In the genomic region with DNA sequence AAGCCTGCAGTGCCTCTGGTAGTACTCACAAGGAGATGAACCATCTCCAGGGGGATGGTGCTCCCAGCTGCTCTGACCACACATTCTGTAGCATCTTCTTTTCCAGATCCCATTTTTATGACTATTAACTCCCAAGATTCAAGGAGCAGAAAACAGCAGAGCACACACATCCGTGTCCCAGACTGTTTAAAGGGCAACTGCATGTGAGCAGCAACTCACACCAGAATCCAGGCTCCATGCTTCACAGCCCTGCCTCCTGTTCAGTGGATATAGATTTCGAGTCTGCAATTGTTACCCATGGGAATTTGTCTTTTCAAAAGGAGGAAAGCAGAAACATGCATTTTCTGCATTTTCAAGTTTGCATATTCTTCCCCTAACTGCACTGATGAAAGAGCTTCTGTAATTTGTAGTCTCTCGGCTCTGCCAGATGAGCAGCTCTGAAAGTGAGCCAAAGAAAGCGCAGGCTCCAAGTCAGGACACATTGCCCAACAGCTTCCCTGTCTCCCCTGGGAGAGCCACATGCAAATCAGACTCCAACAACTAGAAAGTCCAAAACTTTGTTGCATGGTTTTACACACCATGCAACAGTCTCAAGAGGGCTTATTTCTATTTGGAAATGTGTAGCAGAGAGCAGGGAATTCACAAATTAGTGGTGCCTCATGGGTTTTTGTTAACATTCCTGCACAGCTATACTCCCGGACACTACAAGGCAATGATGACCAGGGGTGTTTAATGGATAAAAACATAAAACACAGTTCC, we compare ENCODE assay signal across 8 mouse cellular contexts.
DNase-seq lines count a peak whose midpoint lies in the region; ATAC-seq and TF ChIP-seq lines count a peak whose summit lies in the region.

No protein-coding gene starts in this region.

- H3K27me3 ChIP-seq in hindbrain, postnatal 0 days (ENCODE audit: insufficient read depth, low read length): no peaks in the 10 kb centered on the region
- H3K27me3 ChIP-seq in intestine, embryonic 16.5 days (replicated peaks; ENCODE audit: control insufficient read depth, insufficient read depth, low read length): no peaks in the 10 kb centered on the region

- H3K36me3 ChIP-seq in hindbrain, postnatal 0 days (ENCODE audit: insufficient read depth, low read length): no peaks in the 10 kb centered on the region
- H3K36me3 ChIP-seq in intestine, embryonic 16.5 days (ENCODE audit: control insufficient read depth, insufficient read depth, low read length): no peaks in the 10 kb centered on the region

- WGBS in hindbrain, postnatal 0 days: 32% methylated on average over 5 of the region's 5 CpGs
- WGBS in intestine, embryonic 16.5 days: 43% methylated on average over 5 of the region's 5 CpGs

- no peak for DNase-seq in frontal cortex, postnatal 10 days (ENCODE audit: low spot score in 2 of 2)
- DNase-seq in 3134 (ENCODE audit: extremely low read depth, insufficient read length, low spot score): peak; percentile 42
- peak; percentile 50 for DNase-seq in brain, adult 2 months (ENCODE audit: low read depth, low spot score)
- peak; percentile 69 for DNase-seq in hindbrain, postnatal 0 days (ENCODE audit: low spot score)
- DNase-seq in mesoderm, embryonic 11.5 days (ENCODE audit: low read depth, low spot score): peak; percentile 11

- no peaks in the 10 kb centered on the region for H3K9me3 ChIP-seq in hindbrain, postnatal 0 days (ENCODE audit: low read length)
- no peaks in the 10 kb centered on the region for H3K9me3 ChIP-seq in intestine, embryonic 16.5 days (ENCODE audit: control insufficient read depth, low read length)

- peaks cover 7% of the 10 kb centered on the region; the same call in 1 of the 2 replicates for H3K4me1 ChIP-seq in hindbrain, postnatal 0 days (ENCODE audit: insufficient read depth, low read length)
- H3K4me1 ChIP-seq in intestine, embryonic 16.5 days (ENCODE audit: control insufficient read depth, insufficient read depth, low read length): peaks cover 9% of the 10 kb centered on the region

- ATAC-seq in frontal cortex, adult (ENCODE audit: low TSS enrichment): peak; percentile 81
- ATAC-seq in hindbrain, postnatal 0 days: peak; percentile 56; the same call in 1 of the 2 replicates
- no peak for ATAC-seq in monocyte, adult 5-6 weeks (replicated peaks; ENCODE audit: insufficient number of reproducible peaks, low FRiP score, low TSS enrichment, poor library complexity, severe bottlenecking)
- ATAC-seq in intestine, embryonic 16.5 days: no peak

- H3K4me2 ChIP-seq in hindbrain, postnatal 0 days (ENCODE audit: low read depth, low read length): 0 out of 2 replicates have a peak overlapping the region, but pooled peaks have one; percentile 16
- no peak overlapping the region for H3K4me2 ChIP-seq in intestine, embryonic 16.5 days (ENCODE audit: low read depth, low read length)

- H3K9ac ChIP-seq in hindbrain, postnatal 0 days (replicated peaks; ENCODE audit: low read length): no peak overlapping the region
- no peak overlapping the region for H3K9ac ChIP-seq in intestine, embryonic 16.5 days (ENCODE audit: low read depth, low read length)

- no peak for TF ChIP-seq CTCF in hindbrain, postnatal 0 days (IDR thresholded peaks at IDR 0.05; ENCODE audit: low read depth)

- no peak overlapping the region for H3K27ac ChIP-seq in hindbrain, postnatal 0 days
- no peak overlapping the region for H3K27ac ChIP-seq in intestine, embryonic 16.5 days (ENCODE audit: low read length)

- H3K4me3 ChIP-seq in hindbrain, postnatal 0 days (ENCODE audit: low read length): no peak overlapping the region
- no peak overlapping the region for H3K4me3 ChIP-seq in intestine, embryonic 16.5 days (ENCODE audit: low read length)

Comparison
In these comparisons a context has a peak if more than half of its experiments do, and no peak if none do; other contexts are left out.
1. ATAC-seq: peak in frontal cortex, adult (single experiment) and hindbrain, postnatal 0 days (single experiment); none in monocyte, adult 5-6 weeks (single experiment) and intestine, embryonic 16.5 days (single experiment).
2. DNase-seq: peak in 3134 (single experiment), brain, adult 2 months (single experiment), hindbrain, postnatal 0 days (single experiment) and mesoderm, embryonic 11.5 days (single experiment); none in frontal cortex, postnatal 10 days (0 of 2).